Mouse (Mus musculus) testis, postnatal 14 days (tissue): ENCODE measurements around the gene Nras.

Experiments
- DNase-seq: peaks from one replicate; pipeline ENCODE4 v3.0.0; 2021; ENCODE audit warnings: low spot score

Gene Nras

GRCm38 (mm10) chr3:103099667-103100066, 41.6 kb downstream of the Nras start:
- DNase-seq: no peak

DNA sequence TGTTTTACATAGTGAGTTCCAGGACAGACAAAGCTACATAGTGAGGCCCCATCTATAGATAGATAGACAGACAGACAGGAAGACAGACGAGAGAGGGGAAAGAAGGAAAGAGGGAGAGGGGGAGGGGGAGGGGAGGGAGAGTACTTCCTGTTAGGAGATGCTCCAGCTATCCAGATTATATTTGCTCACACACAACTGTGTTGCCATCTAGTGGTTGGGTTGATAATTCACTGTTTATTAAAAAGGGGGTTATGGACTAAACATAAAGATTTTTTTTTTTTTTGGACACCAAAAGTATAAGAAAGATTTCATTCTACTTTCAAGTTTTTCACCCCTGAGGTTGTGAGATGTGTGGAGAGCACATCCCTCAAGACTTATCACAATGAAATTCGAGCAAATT, 42.6 kb downstream of the Nras start:
- no peak for DNase-seq

DNA sequence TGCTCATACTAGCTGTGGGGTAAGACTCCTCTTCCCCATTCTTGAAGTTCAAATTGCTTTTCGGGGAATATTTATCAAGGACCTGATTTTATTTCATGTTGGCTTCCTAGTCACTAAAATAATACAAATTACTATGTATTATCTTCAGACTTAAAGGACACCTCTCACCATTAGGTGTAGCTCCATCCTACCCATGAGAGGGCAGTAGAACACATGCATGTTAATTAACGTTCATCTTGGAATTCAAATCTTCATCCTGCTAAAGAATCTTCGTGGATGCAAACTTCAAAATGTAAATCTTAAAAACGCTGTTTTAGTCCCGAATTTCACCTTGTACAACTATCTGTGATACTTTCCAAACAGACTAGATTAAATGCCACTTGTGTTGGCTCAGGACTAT, 43.1 kb downstream of the Nras start:
- DNase-seq: no peak

GRCm38 (mm10) chr3:103101909-103102308, 43.8 kb downstream of the Nras start:
- peak; percentile 15 for DNase-seq

GRCm38 (mm10) chr3:103102454-103103390, 44.6 kb downstream of the Nras start, which contains the start of gene Dennd2c:
Dennd2c (plus strand) TSS chr3:103102604.
- DNase-seq: peak; percentile 96

DNA sequence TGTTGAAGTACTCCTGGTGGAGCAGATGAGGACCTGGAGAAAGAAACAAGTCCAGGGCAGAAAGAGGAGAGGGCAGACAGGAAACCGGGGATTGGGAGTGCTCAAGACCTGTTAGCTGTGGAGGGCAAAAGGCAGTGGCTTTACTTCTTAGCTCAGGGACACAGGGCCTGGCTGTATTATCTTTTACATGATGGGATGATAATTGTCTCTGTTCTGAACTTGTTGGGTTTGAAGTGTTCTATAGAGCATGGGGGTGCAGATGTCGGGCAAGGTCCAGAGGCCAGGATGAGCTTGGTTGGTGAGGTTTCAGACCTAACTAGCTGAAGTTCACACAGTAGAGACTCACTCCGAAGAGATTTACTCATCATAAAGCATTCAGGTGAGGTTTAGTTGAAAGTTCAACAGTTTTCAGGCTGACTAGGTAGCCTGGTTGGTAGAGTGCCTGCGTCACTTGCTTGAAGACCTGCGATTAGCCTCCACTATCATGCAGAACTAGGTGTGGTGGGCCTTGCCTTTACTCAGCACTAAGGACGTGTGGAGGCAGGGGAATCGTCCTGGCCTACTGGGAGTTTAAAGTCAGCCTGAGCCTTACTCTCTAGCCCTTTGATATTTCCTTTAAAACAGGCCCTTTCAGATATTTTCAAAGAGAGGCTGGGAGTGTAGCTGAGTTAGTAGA, 49.6 kb downstream of the Nras start:
- DNase-seq: no peak

DNA sequence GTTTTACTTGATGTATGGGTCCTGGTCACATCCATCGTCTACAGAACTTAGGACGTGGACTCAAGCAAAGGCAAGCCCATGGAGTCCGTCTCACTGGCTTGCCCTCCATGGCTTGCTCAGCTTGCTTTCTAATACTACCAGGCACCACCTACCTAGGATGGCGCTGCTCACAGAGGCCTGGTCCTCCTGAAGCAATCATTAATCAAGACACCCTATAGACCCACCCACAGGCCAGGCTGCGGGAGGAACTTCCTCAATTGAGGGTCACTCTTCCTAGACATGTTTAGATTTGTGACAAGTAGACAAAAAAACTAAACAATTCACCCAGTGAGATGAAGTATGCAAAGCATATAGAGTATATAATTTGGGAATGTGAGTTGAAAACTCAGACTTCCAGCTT, 54.1 kb downstream of the Nras start:
- DNase-seq: no peak
